Mouse (Mus musculus): Measurements from ENCODE around the gene Cyb561d2. TPM values are rescaled to one million over a fixed set of nuclear protein-coding genes. Genes with fewer than 3 reads are reported as not detected.
A peak's percentile ranks its signal among the peaks of the same experiment; 100 is the strongest.

Gene Cyb561d2
- polyA plus RNA-seq, 1 experiment from 2014 or later, result 23.2 TPM

GRCm38 (mm10) chr9:107508266-107508665 lies 33.7 kb downstream of the Cyb561d2 start:
- 56% methylated on average over 10 of the region's 10 CpGs for WGBS
- 0 out of 2 replicates have a peak overlapping the region, but pooled peaks have one; percentile 1 for H3K9ac ChIP-seq
- H3K36me3 ChIP-seq (ENCODE audit: poor library complexity, severe bottlenecking), result no peaks in the 10 kb centered on the region
- no peak overlapping the region for H3K4me3 ChIP-seq
- H3K9me3 ChIP-seq (replicated peaks), result no peaks in the 10 kb centered on the region
- H3K27ac ChIP-seq, result peak overlapping the region; percentile 64
- peak overlapping the region; percentile 29; the same call in 1 of the 2 replicates for H3K4me2 ChIP-seq
- peak; percentile 61 for ATAC-seq
- 0 out of 2 replicates have a peak, but pooled peaks cover 2% of the 10 kb centered on the region for H3K27me3 ChIP-seq
- peaks cover 91% of the 10 kb centered on the region for H3K4me1 ChIP-seq

- peak; percentile 33; the same call in 1 of the 2 replicates for ATAC-seq
- WGBS, result 47% methylated on average over 19 of the region's 19 CpGs
Measured at GRCm38 (mm10) chr9:107504662-107505537, 37.1 kb downstream of the Cyb561d2 start.

GRCm38 (mm10) chr9:107502131-107502846 lies 39.7 kb downstream of the Cyb561d2 start:
- Histone ChIP-seq H3K4me2 (no peak overlapping the region), H3K9ac (no peak overlapping the region), H3K27me3 (no peaks in the 10 kb centered on the region), H3K4me3 (no peak overlapping the region), H3K36me3 (ENCODE audit: poor library complexity, severe bottlenecking) (no peaks in the 10 kb centered on the region), H3K9me3 (replicated peaks) (no peaks in the 10 kb centered on the region), H3K4me1 (peaks cover 46% of the 10 kb centered on the region), H3K27ac (no peak overlapping the region)
- 86% methylated on average over 12 of the region's 12 CpGs for WGBS
- no peak for ATAC-seq

More at GRCm38 (mm10) chr9:107504662-107505537, 37.1 kb downstream of the Cyb561d2 start:
- peaks cover 72% of the 10 kb centered on the region for H3K4me1 ChIP-seq
- no peaks in the 10 kb centered on the region for H3K27me3 ChIP-seq
- H3K27ac ChIP-seq, result peak overlapping the region; percentile 70
- H3K4me3 ChIP-seq, result no peak overlapping the region
- H3K9me3 ChIP-seq (replicated peaks), result no peaks in the 10 kb centered on the region
- H3K36me3 ChIP-seq (ENCODE audit: poor library complexity, severe bottlenecking), result no peaks in the 10 kb centered on the region
- no peak overlapping the region for H3K4me2 ChIP-seq
- H3K9ac ChIP-seq, result no peak overlapping the region

GRCm38 (mm10) chr9:107500708-107501286 lies 41.2 kb downstream of the Cyb561d2 start:
- WGBS, result 92% methylated on average over 3 of the region's 3 CpGs
- no peak for ATAC-seq
- H3K27ac ChIP-seq, result no peak overlapping the region
- H3K4me3 ChIP-seq, result no peak overlapping the region
- no peak overlapping the region for H3K4me2 ChIP-seq
- no peaks in the 10 kb centered on the region for H3K36me3 ChIP-seq (ENCODE audit: poor library complexity, severe bottlenecking)
- peaks cover 31% of the 10 kb centered on the region for H3K4me1 ChIP-seq
- no peak overlapping the region for H3K9ac ChIP-seq
- H3K9me3 ChIP-seq (replicated peaks), result no peaks in the 10 kb centered on the region
- H3K27me3 ChIP-seq, result no peaks in the 10 kb centered on the region

- Histone ChIP-seq H3K27me3 (0 out of 2 replicates have a peak, but pooled peaks cover 2% of the 10 kb centered on the region), H3K9me3 (replicated peaks) (no peaks in the 10 kb centered on the region), H3K36me3 (ENCODE audit: poor library complexity, severe bottlenecking) (no peaks in the 10 kb centered on the region), H3K27ac (no peak overlapping the region), H3K4me2 (no peak overlapping the region), H3K4me1 (peaks cover 24% of the 10 kb centered on the region), H3K9ac (no peak overlapping the region), H3K4me3 (no peak overlapping the region)
- no peak for ATAC-seq
- WGBS, result 90% methylated on average over 3 of the region's 3 CpGs
Measured at GRCm38 (mm10) chr9:107496359-107496758, 45.6 kb downstream of the Cyb561d2 start.

- H3K36me3 ChIP-seq (ENCODE audit: poor library complexity, severe bottlenecking), result no peaks in the 10 kb centered on the region
- 21% methylated on average over 12 of the region's 12 CpGs for WGBS
- H3K27me3 ChIP-seq, result 0 out of 2 replicates have a peak, but pooled peaks cover 2% of the 10 kb centered on the region
- no peak overlapping the region for H3K27ac ChIP-seq
- H3K9me3 ChIP-seq (replicated peaks), result no peaks in the 10 kb centered on the region
- no peak overlapping the region for H3K4me3 ChIP-seq
- H3K4me1 ChIP-seq, result peaks cover 27% of the 10 kb centered on the region
- no peak overlapping the region for H3K9ac ChIP-seq
- no peak overlapping the region for H3K4me2 ChIP-seq
- no peak for ATAC-seq
Measured at GRCm38 (mm10) chr9:107494238-107494637, 47.8 kb downstream of the Cyb561d2 start.

- Histone ChIP-seq H3K4me3 (no peak overlapping the region), H3K9ac (no peak overlapping the region), H3K27ac (no peak overlapping the region), H3K27me3 (0 out of 2 replicates have a peak, but pooled peaks cover 2% of the 10 kb centered on the region), H3K4me2 (no peak overlapping the region), H3K4me1 (peaks cover 27% of the 10 kb centered on the region), H3K9me3 (replicated peaks) (no peaks in the 10 kb centered on the region), H3K36me3 (ENCODE audit: poor library complexity, severe bottlenecking) (no peaks in the 10 kb centered on the region)
- ATAC-seq, result 0 out of 2 replicates have a peak, but pooled peaks have one; percentile 30
- 68% methylated on average over 1 of the region's 1 CpGs for WGBS
Measured at GRCm38 (mm10) chr9:107493511-107493910, 48.5 kb downstream of the Cyb561d2 start.

- Histone ChIP-seq H3K4me2 (no peak overlapping the region), H3K9ac (no peak overlapping the region), H3K9me3 (replicated peaks) (no peaks in the 10 kb centered on the region), H3K36me3 (ENCODE audit: poor library complexity, severe bottlenecking) (no peaks in the 10 kb centered on the region), H3K4me3 (no peak overlapping the region), H3K27ac (no peak overlapping the region), H3K27me3 (0 out of 2 replicates have a peak, but pooled peaks cover 7% of the 10 kb centered on the region), H3K4me1 (peaks cover 45% of the 10 kb centered on the region)
- 81% methylated on average over 6 of the region's 6 CpGs for WGBS
- no peak for ATAC-seq
Measured at GRCm38 (mm10) chr9:107490625-107491024, 51.4 kb downstream of the Cyb561d2 start.

GRCm38 (mm10) chr9:107490146-107490545 lies 51.8 kb downstream of the Cyb561d2 start:
- WGBS, result 31% methylated on average over 8 of the region's 8 CpGs
- H3K9ac ChIP-seq, result no peak overlapping the region
- 0 out of 2 replicates have a peak, but pooled peaks cover 7% of the 10 kb centered on the region for H3K27me3 ChIP-seq
- H3K9me3 ChIP-seq (replicated peaks), result no peaks in the 10 kb centered on the region
- H3K36me3 ChIP-seq (ENCODE audit: poor library complexity, severe bottlenecking), result no peaks in the 10 kb centered on the region
- H3K4me2 ChIP-seq, result no peak overlapping the region
- H3K4me3 ChIP-seq, result no peak overlapping the region
- ATAC-seq, result no peak
- peaks cover 50% of the 10 kb centered on the region for H3K4me1 ChIP-seq
- H3K27ac ChIP-seq, result no peak overlapping the region

All from forebrain, embryonic 13.5 days (tissue).